Mouse (Mus musculus): ENCODE data around the gene Tmbim1. TPM values are rescaled to one million over a fixed set of nuclear protein-coding genes. Genes with fewer than 3 reads are reported as not detected.
A peak's percentile ranks its signal among the peaks of the same experiment; 100 is the strongest.

Tmbim1 gene
- polyA plus RNA-seq, 1 experiment from 2014 or later = 18.6 TPM

GRCm38 (mm10) chr1:74302229-74302628 is 3.2 kb downstream of the Tmbim1 start:
- no peaks in the 10 kb centered on the region for H3K27me3 ChIP-seq (replicated peaks)
- H3K9me3 ChIP-seq (replicated peaks) = no peaks in the 10 kb centered on the region
- no peak overlapping the region for H3K9ac ChIP-seq
- H3K4me3 ChIP-seq = no peak overlapping the region
- H3K36me3 ChIP-seq = no peaks in the 10 kb centered on the region
- H3K4me1 ChIP-seq = peaks cover 77% of the 10 kb centered on the region
- WGBS (ENCODE audit: insufficient replicate concordance) = 82% methylated on average over 7 of the region's 7 CpGs
- peak overlapping the region; percentile 32; the same call in 1 of the 2 replicates for H3K27ac ChIP-seq
- no peak for ATAC-seq
- H3K4me2 ChIP-seq = no peak overlapping the region

DNA sequence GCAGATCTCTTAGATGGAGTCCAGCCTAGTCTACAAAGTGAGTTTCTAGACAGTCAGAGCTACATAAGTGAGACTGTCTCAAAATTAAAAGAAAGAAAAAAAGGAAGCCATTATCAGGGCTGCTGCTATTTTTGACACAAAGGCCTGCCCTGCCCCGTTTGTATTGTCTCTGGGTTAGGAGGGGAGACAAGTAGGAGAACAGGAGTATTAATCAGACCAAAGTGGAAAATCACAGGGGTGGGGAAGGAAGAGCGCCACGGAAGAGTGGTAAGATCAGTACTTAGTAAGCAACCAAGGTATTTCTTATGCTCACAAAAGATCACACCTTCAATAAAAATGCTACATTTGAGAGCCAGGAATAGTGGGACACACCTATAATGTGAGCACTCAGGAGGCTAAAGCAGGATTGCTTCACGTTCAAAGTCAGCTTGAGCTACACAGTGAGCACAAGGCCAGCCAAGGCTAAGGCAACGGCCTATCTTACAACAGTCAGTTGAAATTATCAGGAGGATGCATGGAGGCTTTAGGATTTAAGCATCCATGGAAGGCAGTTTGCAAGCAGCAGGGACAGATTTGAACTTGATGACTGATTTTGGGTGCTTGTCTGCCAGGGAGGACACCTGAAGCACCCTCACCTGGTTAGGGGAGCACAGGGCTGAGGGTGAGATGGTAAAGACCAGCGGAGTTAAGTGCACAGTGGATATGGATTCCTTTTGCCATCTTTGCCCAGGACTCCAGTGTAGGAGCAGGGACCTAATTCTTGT is 4.9 kb downstream of the Tmbim1 start:
- no peak overlapping the region for H3K4me2 ChIP-seq
- no peaks in the 10 kb centered on the region for H3K36me3 ChIP-seq
- WGBS (ENCODE audit: insufficient replicate concordance) = 56% methylated on average over 6 of the region's 6 CpGs
- no peak overlapping the region for H3K9ac ChIP-seq
- no peaks in the 10 kb centered on the region for H3K27me3 ChIP-seq (replicated peaks)
- 0 out of 2 replicates have a peak overlapping the region, but pooled peaks have one; percentile 9 for H3K27ac ChIP-seq
- H3K9me3 ChIP-seq (replicated peaks) = no peaks in the 10 kb centered on the region
- ATAC-seq = no peak
- no peak overlapping the region for H3K4me3 ChIP-seq
- H3K4me1 ChIP-seq = peaks cover 91% of the 10 kb centered on the region

GRCm38 (mm10) chr1:74298996-74299395 is 6.4 kb downstream of the Tmbim1 start:
- Histone ChIP-seq H3K36me3 (peaks cover 8% of the 10 kb centered on the region), H3K9ac (peak overlapping the region; percentile 31; the same call in 1 of the 2 replicates), H3K27me3 (replicated peaks) (no peaks in the 10 kb centered on the region), H3K9me3 (replicated peaks) (no peaks in the 10 kb centered on the region), H3K4me2 (no peak overlapping the region), H3K27ac (no peak overlapping the region), H3K4me1 (peaks cover 96% of the 10 kb centered on the region), H3K4me3 (no peak overlapping the region)
- no peak for ATAC-seq
- WGBS (ENCODE audit: insufficient replicate concordance) = 74% methylated on average over 5 of the region's 5 CpGs

GRCm38 (mm10) chr1:74298157-74298750 is 7.2 kb downstream of the Tmbim1 start:
- 82% methylated on average over 5 of the region's 5 CpGs for WGBS (ENCODE audit: insufficient replicate concordance)
- peaks cover 98% of the 10 kb centered on the region for H3K4me1 ChIP-seq
- no peak overlapping the region for H3K4me3 ChIP-seq
- no peaks in the 10 kb centered on the region for H3K27me3 ChIP-seq (replicated peaks)
- H3K9me3 ChIP-seq (replicated peaks) = no peaks in the 10 kb centered on the region
- H3K36me3 ChIP-seq = peaks cover 15% of the 10 kb centered on the region
- ATAC-seq = no peak
- peak overlapping the region; percentile 99; the same call in 1 of the 2 replicates for H3K27ac ChIP-seq
- H3K9ac ChIP-seq = no peak overlapping the region
- no peak overlapping the region for H3K4me2 ChIP-seq

GRCm38 (mm10) chr1:74297269-74297668 is 8.2 kb downstream of the Tmbim1 start:
- no peak for ATAC-seq

GRCm38 (mm10) chr1:74296477-74296876 is 8.9 kb downstream of the Tmbim1 start:
- Histone ChIP-seq H3K27ac (peak overlapping the region; percentile 99), H3K4me2 (peak overlapping the region; percentile 87), H3K27me3 (replicated peaks) (no peaks in the 10 kb centered on the region), H3K36me3 (peaks cover 32% of the 10 kb centered on the region), H3K9me3 (replicated peaks) (no peaks in the 10 kb centered on the region), H3K4me1 (peaks cover 83% of the 10 kb centered on the region), H3K4me3 (peak overlapping the region; percentile 62), H3K9ac (peak overlapping the region; percentile 78)
- 54% methylated on average over 6 of the region's 6 CpGs for WGBS (ENCODE audit: insufficient replicate concordance)
- ATAC-seq = no peak

More at GRCm38 (mm10) chr1:74297269-74297668, 8.2 kb downstream of the Tmbim1 start:
- Histone ChIP-seq H3K9me3 (replicated peaks) (no peaks in the 10 kb centered on the region), H3K4me3 (peak overlapping the region; percentile 62; the same call in 1 of the 2 replicates), H3K27me3 (replicated peaks) (no peaks in the 10 kb centered on the region), H3K4me2 (peak overlapping the region; percentile 87), H3K36me3 (peaks cover 24% of the 10 kb centered on the region), H3K9ac (peak overlapping the region; percentile 78; the same call in 1 of the 2 replicates), H3K4me1 (peaks cover 90% of the 10 kb centered on the region), H3K27ac (peak overlapping the region; percentile 99)
- 42% methylated on average over 3 of the region's 3 CpGs for WGBS (ENCODE audit: insufficient replicate concordance)

DNA sequence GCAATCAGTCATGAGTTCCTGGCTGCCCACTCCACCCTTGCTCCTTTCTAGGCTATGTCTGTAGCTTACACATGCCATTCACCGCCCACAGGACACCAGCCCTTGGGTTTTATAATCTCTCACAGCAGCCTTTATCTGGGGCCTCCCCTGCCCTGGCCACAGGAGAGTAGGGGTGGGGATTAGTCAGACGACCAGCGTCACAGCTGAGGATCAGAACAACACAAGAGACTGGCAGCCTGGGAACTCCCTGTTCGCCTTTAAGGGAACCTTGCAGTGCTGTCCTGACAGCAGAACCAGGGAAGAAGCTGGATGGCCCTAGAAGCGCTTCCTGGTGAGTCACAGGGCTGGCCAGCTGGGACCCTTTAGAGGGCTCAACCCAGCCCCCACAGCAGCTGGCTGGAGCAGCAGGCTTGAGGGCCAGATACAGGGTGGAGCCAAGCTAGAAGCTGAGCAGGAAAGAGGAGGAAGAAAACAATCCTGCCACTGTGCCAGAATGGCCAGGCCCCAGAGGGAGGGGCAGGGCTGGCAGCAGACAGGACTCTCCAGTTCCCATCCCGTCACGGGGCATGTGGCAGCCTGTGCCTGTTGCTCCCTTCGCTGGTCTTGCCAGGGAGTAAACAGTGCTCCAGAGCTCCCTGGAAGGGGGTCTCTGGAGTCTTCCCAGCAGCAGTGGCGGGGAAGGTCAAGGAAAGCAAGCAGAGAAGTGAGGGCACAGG is 9.8 kb downstream of the Tmbim1 start:
- Histone ChIP-seq H3K4me1 (peaks cover 80% of the 10 kb centered on the region), H3K27ac (peak overlapping the region; percentile 99), H3K4me3 (peak overlapping the region; percentile 62), H3K36me3 (peaks cover 41% of the 10 kb centered on the region), H3K9me3 (replicated peaks) (no peaks in the 10 kb centered on the region), H3K9ac (peak overlapping the region; percentile 78), H3K4me2 (peak overlapping the region; percentile 87), H3K27me3 (replicated peaks) (no peaks in the 10 kb centered on the region)
- ATAC-seq = peak; percentile 97
- WGBS (ENCODE audit: insufficient replicate concordance) = 14% methylated on average over 9 of the region's 9 CpGs

DNA sequence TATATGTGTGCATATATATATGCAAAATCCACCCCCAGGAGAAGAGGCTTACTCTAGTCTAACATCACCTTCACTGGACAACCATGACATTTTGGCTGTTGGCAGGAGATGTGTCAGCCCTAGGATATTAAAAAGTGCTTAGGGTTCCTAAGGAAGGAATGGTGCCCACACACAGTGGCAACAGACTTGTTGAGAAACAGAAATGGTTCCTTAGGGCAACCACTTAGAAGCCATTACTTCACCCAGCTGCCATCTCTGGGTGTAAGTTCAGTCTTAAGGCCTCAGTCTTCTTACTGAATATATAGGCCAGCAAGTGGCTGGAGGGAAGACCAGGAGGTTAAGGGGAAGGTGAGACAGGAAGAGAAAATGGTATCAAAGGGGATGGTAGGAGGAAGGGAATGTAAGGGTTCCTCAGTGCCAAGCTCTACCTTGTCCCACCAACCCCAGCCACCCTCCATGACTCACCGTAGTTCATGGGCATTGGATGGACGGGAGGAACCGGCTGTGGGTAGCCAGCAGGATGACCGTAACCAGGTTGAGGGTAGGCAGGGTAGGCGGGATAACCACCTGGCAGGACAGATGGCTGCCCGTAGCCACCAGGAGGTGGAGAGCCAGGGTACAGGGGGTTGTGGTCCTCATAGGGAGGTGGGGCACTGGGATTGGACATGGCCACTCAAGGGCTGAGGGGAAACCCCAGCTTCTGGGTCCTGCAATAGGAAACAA is 10.5 kb downstream of the Tmbim1 start:
- Histone ChIP-seq H3K27ac (peak overlapping the region; percentile 99), H3K9me3 (replicated peaks) (no peaks in the 10 kb centered on the region), H3K4me2 (peak overlapping the region; percentile 87), H3K9ac (peak overlapping the region; percentile 78), H3K4me1 (peaks cover 80% of the 10 kb centered on the region), H3K27me3 (replicated peaks) (no peaks in the 10 kb centered on the region), H3K36me3 (peaks cover 48% of the 10 kb centered on the region), H3K4me3 (peak overlapping the region; percentile 62)
- ATAC-seq = no peak
- WGBS (ENCODE audit: insufficient replicate concordance) = 57% methylated on average over 6 of the region's 6 CpGs

DNA sequence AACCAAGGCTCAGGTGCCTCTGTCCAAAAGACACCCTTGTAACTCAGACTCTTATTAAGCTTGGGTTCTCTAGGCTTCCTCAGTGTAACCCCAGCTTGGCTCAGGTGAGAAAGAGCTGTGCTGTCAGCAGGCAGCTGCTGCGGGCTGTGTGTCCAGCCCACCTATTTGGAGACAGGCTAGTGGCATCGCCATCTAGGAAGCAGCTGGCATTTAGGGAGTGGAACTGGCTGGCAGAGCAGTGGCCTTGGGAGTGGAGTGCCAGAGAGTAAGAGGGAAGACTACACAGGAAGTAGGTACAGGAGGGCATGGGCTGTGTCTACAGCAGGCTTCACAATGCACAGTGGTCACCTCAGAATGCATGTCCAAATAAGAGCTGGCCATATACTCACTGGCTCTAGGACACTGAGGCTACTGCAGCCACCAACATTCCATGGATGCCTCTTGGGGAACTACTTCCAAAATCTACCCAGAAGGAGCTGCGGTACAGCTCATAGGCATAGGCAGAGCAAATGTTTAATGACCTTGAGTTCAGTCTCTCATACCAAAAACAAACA is 11.3 kb downstream of the Tmbim1 start:
- ATAC-seq = no peak
- Histone ChIP-seq H3K9ac (no peak overlapping the region; the same call in 1 of the 2 replicates), H3K36me3 (peaks cover 55% of the 10 kb centered on the region), H3K9me3 (replicated peaks) (no peaks in the 10 kb centered on the region), H3K4me3 (no peak overlapping the region), H3K27me3 (replicated peaks) (no peaks in the 10 kb centered on the region), H3K4me1 (peaks cover 80% of the 10 kb centered on the region), H3K27ac (peak overlapping the region; percentile 99), H3K4me2 (no peak overlapping the region)
- WGBS (ENCODE audit: insufficient replicate concordance) = 85% methylated on average over 3 of the region's 3 CpGs

- H3K4me2 ChIP-seq = no peak overlapping the region
- peaks cover 63% of the 10 kb centered on the region for H3K36me3 ChIP-seq
- H3K27me3 ChIP-seq (replicated peaks) = no peaks in the 10 kb centered on the region
- H3K4me3 ChIP-seq = no peak overlapping the region
- 77% methylated on average over 8 of the region's 8 CpGs for WGBS (ENCODE audit: insufficient replicate concordance)
- no peak overlapping the region for H3K9ac ChIP-seq
- H3K4me1 ChIP-seq = peaks cover 80% of the 10 kb centered on the region
- no peak for ATAC-seq
- no peaks in the 10 kb centered on the region for H3K9me3 ChIP-seq (replicated peaks)
- H3K27ac ChIP-seq = 0 out of 2 replicates have a peak overlapping the region, but pooled peaks have one; percentile 23
Observed at GRCm38 (mm10) chr1:74293306-74293960, 12.0 kb downstream of the Tmbim1 start.

Data from liver, embryonic 12.5 days (tissue).